Mouse (Mus musculus) heart, postnatal 4 days (tissue): ENCODE results near the gene Aatk. TPM values are rescaled to one million over a fixed set of nuclear protein-coding genes. Genes with fewer than 3 reads are reported as not detected.

Experiments used
- DNase-seq: peaks from one replicate; pipeline ENCODE4 v3.0.0; 2021
- total RNA-seq, 2 experiments: library from RNA; stranded (reverse); gene quantifications; 2 replicates each; pipeline ENCODE4 v1.2.3; 2021

Aatk gene
- total RNA-seq, 2 experiments from 2014 or later, result 3.7 to 4.2 TPM

DNA sequence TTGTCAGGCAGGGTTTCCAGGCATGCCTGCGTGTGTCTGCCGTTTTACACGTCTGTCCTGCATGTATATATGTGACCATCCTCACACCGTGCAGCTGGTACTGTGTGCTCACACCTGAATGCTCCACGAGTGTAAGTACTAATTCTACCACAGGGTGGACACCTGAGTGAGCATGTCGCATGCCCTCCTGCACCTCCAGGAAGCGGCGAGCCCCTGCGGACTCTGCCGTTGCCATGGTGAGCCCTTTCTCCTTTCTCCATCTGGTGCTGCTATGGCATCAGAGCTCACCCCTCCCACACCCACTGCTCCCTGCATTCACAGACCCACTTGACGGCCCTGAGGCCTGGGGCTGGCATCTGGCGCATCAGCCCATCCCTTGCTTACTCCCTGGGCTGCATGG, 24.1 kb downstream of the Aatk start:
- no peak for DNase-seq

DNA sequence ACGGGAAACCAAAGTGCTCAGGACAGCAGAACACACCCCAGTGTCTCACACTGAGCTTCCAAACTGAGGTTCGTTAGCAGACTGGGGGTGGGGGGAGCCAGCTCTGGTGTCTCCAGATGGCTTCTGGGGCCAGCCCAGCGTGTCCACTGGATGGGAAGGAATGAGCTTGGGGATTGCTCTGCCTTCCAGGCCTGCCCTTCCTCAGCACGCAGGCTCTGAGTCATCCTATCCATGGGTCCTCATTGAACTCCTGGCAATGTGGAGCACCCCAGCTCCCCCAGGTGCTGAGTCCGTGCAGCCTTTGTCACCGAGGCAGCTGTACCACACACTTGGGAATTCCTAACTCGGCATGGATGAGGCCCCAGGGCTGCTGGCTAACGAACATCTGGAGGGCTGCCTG, 24.8 kb downstream of the Aatk start:
- DNase-seq, result no peak

DNA sequence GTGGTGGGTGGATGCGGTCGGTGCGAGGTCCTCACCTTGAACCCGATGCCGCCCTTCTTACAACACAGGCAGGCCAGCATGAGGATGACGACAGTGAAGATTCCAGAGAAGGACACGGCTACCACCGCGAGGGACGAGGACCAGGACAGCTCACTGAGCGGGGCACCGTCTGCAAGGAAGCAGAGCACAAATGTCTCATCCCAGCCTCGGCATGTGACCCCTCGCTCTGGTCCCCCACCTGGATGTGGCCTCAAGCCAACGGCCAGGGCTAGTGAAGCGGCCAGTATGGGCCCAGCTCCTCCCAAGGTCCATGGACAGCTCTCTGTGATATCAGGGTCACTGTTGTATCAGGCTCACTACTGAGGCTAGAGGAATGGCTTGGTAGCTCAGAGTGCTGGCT, 25.6 kb downstream of the Aatk start:
- DNase-seq, result no peak

DNA sequence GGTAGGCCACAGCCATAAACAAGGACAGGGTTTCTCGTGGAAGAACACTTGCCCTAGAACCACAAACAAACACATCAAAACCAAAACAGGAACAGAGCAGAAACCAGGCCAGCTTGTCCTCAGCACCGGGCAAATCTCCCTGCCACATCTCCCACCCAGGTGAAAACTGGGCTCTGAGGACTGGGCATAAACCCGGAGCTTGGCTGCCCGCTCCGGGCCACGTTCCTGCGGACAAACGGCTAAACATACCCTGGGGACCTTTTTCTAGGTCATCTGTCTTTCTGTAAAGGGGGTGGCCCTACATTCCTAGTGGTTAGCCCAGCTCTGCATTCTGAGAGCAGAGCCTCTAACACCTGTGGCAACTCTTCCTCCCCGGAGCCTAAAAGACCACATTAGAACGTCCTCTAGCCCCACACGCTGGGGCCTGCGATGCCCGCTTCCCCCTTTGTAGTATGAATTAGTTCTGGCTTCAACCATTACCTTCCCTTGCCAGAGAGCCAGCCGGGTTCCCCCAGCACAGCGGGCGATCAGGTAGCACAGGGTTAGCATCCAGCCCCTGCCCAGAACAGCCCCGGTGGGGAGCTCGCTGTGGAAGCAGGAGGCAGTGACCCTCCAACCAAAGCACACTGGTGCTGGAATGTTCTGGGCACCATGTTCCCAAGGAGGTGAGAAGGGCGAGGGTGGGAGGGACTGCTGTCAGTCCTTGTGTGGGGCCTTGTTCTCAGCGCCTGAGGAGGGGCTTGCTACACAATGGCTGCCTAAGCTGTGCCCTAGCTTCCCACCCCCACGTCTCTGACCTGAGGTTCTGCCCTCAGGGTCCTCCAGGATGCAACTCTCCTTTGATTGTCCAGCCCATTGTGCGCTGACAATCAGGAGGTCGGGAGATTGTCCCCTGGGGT, 27.2 kb downstream of the Aatk start:
- DNase-seq, result no peak

DNA sequence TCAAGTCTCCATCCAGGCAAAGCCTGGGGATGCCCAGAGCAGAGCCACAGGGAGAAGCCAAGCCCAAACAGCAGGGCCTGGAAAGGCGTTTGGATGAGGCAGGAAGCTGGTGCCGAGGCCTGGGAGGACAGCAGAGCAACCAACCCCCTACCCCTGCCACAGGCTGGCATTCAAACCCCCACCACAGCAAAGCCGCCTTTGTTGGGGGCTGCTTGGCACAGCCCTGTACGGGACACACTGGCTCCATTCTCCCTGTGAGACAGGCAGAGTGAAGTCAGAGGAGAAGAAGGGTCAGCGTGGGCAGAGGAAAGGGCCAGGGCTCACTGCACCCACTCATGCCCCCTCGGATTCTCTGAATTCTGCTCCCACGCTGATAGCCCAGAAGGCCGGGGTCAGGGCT, 30.0 kb downstream of the Aatk start:
- DNase-seq, result no peak

DNA sequence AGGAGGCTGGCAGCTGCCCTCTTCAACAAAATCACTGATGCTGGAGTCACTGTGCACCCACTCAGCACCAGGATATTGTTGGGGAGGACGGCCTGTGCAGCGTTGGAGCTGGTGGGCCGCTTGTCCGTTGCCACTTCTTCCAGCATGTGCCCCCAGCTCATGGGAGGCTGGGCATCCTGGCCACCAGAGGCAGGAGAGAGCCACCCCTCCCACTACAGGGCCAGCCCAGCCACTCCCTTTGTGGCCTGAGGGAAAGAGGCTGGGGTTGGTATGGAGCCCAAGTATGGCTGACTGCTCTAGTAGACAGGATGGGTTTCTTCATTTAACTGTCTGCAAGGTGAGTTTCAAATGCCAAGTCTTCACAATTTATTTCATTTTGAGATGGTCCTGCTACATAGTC, 32.2 kb downstream of the Aatk start:
- DNase-seq, result no peak

DNA sequence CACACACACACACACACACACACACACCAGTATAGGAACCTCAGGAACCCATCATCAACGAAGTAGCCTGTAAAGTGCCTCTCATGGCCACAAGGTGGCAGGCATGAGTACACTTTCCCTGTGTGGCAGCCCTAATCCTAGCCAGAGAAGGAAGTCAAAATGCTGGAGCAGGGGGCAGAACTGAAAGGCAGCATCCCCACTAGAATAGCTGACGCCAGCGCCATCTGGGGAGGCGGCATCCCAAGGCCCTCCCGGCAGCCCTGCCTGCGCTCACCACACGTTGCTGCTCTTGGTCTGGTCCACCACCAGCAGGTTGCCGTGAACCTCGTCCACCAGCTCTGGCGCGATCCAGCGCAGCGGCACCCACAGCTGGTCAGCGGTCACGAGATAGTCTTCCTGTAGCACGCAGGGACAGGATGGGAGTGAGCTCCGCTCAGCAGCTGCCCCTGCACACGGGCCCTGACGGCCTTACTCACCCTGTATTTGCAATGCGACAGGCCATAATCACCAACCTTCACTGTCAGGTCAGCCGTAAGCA, 33.7 kb downstream of the Aatk start:
- peak; percentile 89 for DNase-seq

DNA sequence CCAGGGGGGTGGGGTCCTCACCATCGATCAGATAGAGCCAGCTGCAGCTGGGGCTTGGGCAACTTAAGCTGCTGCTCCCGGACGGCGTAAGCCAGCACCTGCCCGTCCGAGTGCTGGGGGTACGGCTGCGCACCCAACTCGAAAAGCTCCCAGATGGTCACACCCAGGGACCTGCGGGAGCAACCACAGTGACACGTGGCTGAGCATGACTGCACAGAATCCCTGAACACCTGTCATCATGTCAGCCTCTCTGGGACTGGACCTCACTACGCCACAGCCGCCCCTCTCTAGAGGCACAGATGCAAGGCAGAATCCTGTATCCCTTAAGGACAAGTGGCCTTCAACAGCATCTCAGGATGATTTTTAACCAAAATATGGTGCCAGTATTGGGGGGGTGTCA, 34.3 kb downstream of the Aatk start:
- no peak for DNase-seq

DNA sequence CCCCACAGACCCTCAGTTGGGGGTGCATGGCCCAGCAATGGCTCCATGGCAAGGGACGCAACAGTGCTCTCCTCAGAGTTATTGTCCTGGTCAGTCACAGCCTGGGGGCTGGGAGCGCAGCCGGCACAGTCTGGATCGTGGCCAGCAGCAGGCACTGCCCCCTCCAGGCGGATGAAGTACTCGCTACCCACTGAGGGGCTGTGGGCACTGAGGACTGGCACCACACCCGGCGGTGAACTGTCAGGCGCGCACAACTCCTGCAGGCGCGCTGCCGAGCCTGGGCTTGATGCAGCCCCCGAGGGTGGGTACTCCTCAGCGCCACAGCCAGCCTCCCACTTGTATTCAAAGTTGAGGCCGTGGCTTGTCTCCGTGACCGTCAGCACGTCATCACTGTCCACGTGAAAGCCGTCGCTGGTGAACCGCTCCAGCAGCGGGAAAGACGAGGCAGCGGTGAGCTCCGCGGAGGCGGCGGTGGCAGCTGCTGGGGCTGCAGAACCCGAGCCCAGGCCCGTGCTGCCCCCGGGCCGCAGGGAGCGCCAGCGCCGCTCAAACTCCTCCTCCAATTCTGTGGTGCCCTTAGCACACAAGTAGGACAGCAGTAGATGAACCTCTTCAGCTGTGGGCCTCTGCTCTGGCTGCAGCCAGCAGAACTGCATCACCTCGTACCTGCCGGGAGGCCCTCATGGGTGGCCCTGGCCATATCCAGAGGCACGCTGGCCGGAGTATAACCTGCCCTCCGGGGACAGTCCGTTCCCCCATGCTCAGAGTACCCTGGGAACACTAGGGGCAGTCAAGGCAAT, 35.0 kb downstream of the Aatk start:
- peak; percentile 67 for DNase-seq

DNA sequence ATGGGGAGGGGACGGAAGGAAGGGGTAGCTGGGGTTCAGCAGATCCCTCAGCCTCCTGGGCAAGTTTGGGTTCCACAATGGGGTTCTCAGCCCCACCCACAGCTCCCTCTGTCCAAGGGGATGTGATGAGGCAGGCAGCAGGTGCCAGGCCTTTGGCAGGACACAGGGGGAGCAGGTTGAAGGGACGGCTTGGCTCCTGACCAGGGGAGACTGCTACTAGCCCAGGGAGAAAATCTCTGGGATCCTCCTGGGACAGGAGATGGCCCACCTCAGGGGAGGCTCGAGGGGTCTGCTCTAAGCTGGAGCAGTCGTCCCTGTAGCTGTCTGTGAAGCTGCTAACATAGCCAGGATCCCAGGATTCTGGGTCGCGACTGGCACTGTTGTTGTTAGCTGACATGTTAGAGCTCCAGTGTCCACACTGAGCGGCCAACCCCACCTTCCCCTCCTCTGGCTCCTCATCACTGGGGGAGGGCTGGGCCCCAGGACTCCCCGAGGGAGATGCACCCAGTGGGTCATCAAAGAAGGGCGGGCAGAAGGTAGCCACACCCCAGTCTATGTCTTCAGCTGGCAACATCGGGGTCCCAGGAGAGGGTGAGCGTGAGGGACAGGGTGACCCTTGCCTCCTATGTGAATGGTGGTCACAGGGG, 35.7 kb downstream of the Aatk start:
- DNase-seq, result no peak

DNA sequence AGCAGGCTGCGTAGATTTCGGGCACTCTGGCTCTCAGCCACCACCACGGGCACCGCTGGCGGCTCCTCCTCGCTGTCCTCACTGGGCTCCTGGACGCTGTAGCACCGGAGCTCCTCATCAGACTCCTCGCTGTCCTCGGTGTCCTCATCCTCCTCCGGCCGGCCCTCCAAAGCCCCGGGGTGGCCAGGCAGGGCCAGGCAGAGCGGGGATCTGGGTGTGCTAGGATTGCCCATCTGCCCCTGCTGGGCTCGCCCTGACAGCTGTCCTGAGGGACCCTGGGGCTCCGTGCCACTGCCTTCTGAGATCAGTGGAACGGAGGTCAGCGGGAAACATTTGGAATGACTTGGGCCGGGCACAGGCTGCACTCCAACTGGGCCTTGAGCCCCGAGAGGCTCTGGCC, 37.0 kb downstream of the Aatk start:
- no peak for DNase-seq

DNA sequence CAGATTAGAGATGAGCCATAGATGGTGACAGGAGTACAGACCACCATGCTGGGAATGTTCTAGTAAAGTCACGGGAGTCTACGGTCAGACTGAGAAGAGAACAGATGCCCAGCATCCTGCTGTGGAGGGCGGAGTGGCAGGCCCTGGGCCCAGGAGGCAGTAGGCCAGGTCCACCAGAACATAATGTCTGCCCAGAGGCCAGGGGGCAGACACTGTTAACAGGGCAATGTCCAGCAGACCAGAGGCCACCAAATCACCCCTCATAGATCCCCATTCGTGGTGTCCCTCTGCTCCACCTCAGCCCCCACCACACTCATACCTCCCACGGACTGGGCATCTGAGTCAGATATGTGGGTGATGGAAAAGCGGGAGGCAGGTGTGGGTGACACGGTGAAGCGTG, 38.0 kb downstream of the Aatk start:
- DNase-seq, result no peak

DNA sequence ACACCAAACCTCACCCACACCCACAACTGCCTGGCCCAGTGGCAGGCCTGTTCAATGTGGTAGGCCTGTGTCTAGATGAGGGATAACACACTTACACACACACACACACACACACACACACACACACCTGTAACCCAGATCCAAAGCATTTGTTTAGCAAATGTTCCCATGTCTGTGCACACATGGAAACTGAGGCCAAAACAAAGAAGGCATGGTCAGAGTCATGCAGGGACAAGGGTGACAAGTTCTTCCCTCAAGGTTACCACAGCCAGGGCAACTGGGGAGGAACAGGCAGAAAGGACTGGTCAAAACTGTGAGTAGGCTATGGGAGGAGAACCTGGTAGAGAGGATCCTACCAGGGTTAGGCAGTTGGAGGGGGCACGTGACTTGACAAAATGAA, 38.5 kb downstream of the Aatk start:
- DNase-seq, result no peak

DNA sequence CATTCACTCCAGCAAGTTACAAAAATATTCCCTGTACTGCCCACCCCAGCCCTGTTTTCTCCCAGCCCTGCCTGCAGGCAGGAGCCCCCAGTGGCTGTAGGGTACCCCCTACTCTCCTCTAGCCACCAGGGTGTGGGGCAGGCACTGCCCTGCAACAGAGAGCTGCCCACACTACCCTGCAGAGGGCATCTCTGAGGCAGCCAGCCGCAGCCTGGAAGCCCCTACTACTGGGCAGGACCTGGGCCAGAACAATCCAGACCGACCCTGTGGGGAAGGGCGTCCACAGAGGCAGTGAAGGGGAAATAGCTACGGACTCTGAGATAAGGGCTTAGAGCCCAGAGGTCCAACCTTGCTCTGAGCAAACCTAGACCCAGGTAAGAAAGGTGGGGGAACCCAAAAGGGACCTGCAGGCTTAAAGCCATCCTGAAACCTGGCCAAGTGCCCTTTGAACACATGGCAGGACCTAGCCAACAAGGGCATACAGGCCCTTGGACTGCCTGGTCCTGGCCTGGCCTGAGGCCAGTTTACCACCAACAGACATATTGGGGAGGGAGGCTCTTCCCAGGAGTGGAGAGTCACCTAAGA, 39.4 kb downstream of the Aatk start:
- no peak for DNase-seq

DNA sequence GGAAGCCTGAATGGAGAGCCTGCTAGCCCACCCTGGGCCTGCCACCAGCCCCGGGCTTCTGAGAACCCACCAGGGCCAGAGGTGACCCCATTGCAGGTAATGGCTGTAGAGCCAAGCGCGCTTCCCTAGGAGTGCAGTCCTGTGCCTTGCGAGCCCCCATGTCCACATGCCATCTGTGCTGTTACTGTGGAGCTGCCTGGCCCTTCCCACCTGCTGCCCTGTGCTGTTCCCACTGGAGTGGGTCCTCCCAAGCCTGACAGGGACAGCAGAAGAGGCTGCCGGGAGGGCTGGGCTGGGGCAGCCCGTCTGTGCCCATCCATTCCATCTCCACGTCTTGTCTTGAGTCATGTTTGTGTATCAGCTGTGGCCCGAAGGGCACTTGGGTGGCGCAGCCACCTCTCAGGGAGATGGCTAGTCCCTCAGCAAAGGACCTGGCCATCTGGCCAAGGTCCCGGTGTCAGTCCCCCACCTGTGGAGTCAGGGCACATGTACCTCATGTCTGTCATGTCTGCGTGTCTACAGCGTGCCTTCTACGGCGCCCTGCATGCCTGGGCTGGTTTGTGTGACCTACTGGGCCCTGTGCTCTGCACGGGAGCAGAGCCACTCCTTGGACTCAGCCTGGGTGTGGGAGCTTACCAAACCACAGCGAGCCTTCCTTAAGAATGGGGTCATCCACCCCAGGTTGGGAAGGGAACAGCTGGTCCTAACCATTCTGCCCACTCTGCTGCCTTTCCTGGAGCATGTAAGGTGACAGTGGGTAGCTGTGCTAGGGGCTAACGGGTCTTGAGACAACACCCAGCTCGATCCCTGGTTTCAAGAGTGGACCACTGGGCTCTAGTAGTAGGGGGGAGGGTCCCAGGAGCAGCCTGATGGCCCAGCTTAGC, 41.3 kb downstream of the Aatk start:
- DNase-seq, result no peak

DNA sequence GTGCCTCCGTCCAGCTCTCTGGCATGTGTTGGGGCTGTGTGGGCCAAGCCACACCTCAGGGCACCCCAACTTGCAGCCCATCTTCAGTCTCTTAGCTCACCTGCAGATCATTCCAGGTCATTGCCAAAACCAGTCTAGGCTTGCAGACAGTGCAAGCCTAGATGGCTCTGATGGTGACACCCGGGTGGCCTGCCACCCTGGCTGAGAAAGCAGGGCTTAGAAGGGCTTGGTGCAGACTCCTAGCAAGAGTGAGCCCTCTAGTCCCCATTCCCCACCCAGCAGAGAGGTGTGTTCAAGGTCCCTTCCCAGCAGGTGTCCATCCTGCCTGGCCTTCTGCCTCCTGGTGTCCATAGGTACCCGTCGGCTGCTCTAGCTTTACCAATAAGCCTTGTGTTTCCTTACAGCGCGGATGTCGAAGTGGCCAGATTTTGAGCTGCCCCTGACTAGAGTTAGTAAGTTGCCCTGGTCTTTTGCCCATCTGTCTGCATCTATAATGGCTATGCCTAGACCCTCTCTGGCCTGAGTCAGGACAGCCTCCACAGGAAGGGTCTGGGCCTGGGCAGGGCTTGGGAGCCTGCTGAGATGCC, 44.2 kb downstream of the Aatk start:
- DNase-seq, result no peak

DNA sequence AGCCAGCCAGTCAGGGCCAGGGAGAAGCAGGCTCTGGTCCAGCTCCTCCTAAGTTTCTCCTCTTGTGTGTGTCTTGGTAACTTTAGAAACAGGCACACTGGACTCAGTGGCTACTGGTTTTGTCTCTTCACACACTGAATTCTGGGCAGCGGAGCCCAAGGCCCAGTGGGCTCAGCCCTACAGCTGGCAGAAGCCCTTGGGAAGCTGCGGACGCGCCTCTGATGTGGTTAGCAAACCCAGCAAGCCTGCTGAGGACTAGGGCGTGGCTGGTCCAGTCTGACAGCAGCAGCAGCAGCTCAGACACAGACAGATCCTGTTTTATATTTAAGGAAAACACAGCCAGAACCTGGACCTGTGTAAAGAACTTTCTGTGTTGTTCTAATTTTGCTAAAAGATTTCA, 44.9 kb downstream of the Aatk start:
- DNase-seq, result no peak

DNA sequence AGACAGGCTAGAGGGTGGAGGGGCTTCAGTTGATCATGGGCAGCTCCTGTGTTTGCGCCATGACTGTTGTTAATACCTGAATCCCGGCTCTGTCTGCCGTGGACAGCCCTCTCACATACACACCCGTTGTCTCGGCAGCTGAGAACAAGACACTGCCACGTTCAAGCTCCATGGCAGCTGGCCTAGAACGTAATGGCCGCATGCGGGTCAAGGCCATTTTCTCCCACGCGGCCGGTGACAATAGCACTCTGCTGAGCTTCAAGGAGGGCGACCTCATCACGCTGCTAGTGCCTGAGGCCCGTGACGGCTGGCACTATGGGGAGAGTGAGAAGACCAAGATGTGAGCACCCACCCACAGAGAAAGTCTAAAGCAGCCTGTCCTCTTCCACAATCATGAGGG, 49.6 kb downstream of the Aatk start:
- DNase-seq, result no peak

DNA sequence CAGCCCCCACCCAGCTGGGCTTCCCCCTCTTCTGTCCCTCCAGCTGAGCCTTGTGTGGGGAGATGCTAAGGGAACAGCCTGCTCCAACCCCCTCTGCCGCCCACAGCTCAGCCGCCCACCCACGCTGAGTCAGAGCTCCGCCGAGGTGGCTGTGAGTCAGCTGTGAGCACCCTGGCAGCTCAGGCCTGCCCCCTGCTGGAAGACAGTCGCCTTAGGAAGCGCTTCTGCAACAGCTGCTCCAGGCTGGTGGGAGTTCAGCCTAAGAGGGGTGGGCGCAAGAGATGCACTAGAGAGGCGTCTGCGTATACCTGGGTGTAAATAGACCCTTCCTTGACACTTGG, 55.7 kb downstream of the Aatk start:
- DNase-seq, result peak; percentile 96

DNA sequence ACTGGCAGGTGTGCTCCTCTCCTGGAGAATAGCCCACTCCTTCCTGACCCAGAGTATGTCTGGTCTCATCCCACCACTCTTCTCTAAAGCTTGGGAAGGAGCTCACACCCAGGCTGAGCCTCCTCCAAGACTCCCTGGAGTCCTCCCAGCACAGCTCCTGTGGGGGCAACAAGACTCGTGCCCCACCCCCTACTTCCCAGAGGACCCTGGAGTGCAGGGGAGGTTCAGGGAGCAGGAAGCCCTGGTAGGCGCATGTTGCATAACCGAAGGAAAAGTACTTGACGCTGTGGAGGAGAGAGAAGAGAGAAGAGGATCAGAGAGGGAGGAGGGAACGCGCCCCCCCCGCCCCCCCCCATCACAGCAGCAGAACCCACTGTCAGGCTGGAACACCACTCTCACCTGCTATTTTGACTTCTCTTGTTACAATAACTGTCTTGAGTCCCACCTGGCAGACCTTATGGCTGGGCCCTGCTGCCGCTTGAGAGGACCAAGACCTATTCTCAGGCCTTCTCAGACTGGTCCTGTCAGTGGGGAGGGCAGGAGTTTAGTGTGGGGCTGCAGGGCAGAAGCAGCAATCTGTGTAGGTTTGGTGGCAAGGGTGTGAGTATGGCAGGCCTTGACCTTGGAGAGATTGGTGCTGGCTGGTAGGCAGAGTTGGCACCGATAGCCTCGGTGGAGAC, 56.2 kb downstream of the Aatk start:
- DNase-seq, result no peak

DNA sequence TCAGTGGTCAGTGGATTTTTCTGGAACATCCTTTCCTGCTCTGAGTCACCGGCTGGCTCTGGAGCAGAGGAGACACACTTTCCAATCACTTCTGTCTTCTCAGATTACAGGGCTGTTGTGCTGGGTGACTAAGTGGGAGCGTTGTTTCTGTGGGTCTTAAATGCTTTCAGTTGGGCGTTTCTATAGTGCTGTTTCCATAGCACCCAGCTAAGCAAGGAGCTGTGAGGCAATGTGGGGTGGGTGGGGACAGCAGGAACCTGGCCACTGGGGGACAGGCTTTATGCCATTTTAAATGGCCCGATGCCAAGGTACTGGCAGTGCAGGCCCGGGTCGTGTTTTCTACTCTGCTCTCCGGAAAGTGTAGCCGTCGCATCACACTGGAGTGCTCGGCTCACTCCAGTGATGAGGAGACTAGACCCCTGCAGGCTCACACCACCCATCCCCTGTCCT, 57.8 kb downstream of the Aatk start:
- DNase-seq, result peak; percentile 61
